Mouse (Mus musculus): ENCODE measurements at regions not wholly inside any gene's neighbourhood (a gene's known extent, or its start where the extent isn't known, plus 50 kb on each side); places are given as distances from the start of the nearest gene placed in this dataset.

GRCm38 (mm10) chr10:9404963-9405362 is 270.0 kb downstream of the Samd5 start:
- no peak for TF ChIP-seq POLR2A (IDR thresholded peaks at IDR 0.05; ENCODE audit: low read depth, low read length)
- TF ChIP-seq POLR2AphosphoS2 (IDR thresholded peaks at IDR 0.05; ENCODE audit: low read depth, low read length) = no peak

Data from CH12.LX (cell line).